Mouse (Mus musculus): ENCODE measurements around the gene Krt2.

The Krt2 gene

DNA sequence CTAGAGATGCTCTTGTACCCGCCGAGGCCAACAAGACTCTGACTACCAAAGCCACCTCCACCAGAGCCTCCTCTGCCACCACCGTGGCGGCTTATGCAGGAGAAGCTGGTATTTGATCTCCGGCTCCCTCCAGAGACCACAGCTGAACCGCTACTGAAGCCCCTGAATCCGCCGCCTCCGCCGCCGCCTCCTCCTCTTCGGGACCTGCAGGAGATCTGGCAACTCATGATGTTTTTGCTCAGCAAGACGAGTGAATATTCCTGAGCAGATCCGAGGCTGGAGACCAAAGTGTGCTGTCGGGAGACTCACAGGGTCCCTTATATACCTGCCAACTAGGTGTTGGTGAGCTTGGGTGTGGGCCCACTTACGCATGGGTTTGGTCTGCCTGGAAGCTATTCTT is at the start of gene Krt2:
Krt2 (minus strand) TSS at position 295 of the 400 bp plus-strand sequence.
- no peak for DNase-seq

DNA sequence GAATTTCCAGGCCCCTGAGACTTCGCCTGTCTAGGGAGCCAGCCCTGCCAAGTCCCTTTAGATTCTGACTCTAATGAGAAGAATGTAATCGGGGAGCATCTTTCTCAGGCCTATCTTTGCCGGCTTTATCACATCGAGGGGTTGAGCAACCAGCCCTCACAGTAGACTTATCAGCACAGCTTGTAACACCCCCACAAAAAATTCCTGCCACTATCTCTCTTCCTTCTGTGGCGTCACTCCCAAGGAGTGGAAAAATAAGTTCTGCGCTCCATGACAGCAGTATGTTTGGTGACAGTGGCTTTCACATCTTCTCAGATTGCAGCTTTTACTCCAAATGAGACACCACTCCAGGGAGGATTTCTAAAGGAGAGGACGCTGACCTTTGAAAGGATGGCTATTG is 48.8 kb upstream of the Krt2 start:
- no peak for DNase-seq

- peak; percentile 25 for DNase-seq
Measured at GRCm38 (mm10) chr15:101860421-101861130, 42.6 kb upstream of the Krt2 start.

- DNase-seq: peak; percentile 67
Measured at GRCm38 (mm10) chr15:101859735-101860170, 41.8 kb upstream of the Krt2 start.

- peak; percentile 12 for DNase-seq
Measured at GRCm38 (mm10) chr15:101858673-101859425, 40.9 kb upstream of the Krt2 start.

DNA sequence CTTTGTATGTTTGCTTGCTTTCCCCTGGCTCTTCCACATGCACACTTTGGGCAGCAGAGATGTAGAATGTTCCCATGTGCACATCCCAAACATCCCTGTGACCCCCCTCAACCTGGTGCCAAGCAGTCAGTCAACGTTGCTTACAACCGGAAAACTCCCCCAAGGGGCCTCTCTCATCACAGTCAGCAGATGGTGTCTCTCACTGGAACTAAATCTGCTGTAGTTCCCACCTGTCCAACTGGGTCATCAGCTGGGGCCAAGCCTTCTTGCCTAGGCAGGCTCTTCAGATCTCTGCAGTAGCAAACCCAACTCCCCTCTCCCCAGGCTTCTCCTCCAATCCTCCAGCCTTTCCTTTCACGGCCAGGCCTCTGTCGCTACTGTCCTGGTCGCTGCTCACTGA is 38.7 kb upstream of the Krt2 start:
- no peak for DNase-seq

DNA sequence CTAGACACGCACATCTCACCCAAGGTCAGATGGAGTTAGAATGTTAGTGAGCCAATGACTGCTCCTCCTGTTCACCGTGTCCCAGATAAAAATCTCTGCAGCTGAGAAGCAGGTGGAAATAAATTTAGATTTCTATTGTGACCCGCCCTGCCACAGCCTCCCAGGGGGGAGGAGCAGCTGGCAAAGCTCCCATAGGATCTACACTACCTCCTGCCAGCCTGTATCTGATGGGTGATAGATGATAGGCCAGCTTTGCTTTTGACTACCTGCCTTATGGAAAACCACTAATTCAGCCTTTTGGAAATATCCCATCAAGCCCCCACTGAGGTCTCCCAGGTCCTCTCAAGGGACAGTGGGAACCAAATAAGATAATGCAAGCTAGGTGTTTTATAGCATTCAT is 37.8 kb upstream of the Krt2 start:
- DNase-seq: no peak

GRCm38 (mm10) chr15:101854294-101854693 is 36.3 kb upstream of the Krt2 start:
- no peak for DNase-seq

DNA sequence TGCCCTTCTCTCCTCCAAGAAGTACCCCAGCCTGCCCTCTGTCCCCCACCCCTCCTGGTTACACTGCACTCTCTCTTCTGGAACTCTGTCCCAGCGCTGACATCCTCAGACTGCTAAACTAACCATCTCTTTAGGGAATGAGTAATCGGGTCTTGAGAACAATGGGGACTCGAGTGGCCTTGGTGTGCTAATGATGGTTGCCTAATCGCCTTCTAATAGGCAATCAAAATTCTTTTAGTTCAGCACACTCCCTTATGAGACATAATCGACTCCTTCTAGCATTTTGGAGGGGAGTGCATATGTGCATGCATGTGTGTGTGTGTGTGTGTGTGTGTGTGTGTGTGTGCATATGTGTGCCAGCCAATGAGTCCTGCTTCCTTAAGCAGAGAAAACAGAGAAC is 34.6 kb upstream of the Krt2 start:
- no peak for DNase-seq

DNA sequence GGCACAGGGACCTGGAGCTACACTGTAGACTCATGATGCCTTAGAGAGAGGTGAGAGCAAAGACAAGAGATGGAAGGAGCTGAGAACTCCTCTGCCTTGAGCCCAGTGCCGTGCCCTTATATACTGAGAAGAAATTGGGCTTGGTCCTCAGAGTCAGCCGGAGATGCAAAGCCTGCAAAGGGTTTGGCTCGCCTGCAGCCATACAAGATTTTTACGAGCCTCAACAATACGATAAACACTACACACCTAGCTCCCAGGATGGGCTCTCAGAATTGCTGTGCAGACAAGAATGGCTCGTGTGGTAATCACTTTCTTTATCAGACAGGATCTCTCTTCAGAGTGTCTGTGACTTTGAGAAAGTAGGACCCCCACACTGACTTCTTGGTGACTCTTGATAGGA is 32.7 kb upstream of the Krt2 start, which contains the start of gene Krt1:
Krt1 (minus strand) TSS at position 101 of the 400 bp plus-strand sequence.
- DNase-seq: no peak

GRCm38 (mm10) chr15:101845971-101846403 is 28.0 kb upstream of the Krt2 start:
- peak; percentile 60 for DNase-seq

GRCm38 (mm10) chr15:101843192-101843591 is 25.2 kb upstream of the Krt2 start:
- no peak for DNase-seq

GRCm38 (mm10) chr15:101834784-101835328 is 16.9 kb upstream of the Krt2 start:
- DNase-seq: no peak

- DNase-seq: no peak
Measured at GRCm38 (mm10) chr15:101833131-101833530, 15.2 kb upstream of the Krt2 start.

DNA sequence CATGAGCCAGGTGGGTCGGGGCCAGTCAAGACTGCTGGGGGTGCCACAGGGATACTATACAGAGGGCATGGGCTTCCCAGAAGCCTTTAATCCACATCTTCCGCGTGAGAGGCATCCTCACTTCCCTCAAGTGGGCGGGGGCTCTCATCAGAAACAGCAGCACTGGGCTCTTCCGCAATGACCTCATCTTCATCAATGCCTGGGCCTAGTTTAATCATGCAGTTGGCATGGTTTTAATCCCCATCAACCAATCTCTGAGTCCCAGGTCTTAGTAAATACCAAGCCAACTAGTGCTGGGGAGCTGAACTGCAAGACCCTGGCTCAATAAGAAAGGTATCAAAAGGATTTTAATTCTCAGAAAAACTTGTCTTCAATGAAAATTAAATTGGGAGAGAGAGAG is 11.5 kb upstream of the Krt2 start:
- DNase-seq: no peak

- no peak for DNase-seq
Measured at GRCm38 (mm10) chr15:101821786-101822185, 3.8 kb upstream of the Krt2 start.

GRCm38 (mm10) chr15:101803052-101803822 is 14.7 kb downstream of the Krt2 start:
- no peak for DNase-seq

DNA sequence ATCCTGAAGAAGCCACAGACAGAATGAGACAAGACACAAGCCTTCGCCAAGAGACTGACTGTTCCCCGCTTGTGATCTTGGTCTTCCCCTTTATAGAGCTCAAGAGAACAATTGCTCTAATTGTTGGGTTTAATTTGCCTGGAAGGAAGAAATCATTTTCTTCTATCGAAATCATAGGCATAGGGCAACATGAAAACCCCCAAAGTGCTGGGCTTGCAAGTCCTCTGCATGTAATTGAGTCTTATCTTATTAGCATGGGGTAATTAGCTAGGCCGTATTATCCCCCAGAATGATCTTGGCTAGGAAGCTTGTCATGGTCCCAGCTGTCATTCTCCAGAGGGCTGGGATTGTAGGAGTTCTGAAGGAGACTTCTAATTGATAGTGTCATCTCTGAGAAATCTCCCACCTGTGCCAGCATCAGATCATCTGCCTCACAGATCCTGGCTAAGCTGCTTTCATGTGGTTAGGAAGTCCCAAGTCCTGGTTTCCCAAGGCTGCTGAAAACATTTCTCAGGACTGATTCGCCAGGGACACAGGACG is 15.6 kb downstream of the Krt2 start, which contains the start of gene Krt73:
Krt73 (minus strand) TSS at position 51 of the 540 bp plus-strand sequence.
- DNase-seq: no peak

- DNase-seq: no peak
Measured at GRCm38 (mm10) chr15:101790867-101791266, 27.1 kb downstream of the Krt2 start.

- DNase-seq: no peak
Measured at GRCm38 (mm10) chr15:101786360-101786759, 31.6 kb downstream of the Krt2 start, which contains the start of gene Krt72. Krt72 (minus strand) TSS chr15:101786460.

- no peak for DNase-seq
Measured at GRCm38 (mm10) chr15:101773420-101773819, 44.5 kb downstream of the Krt2 start.

GRCm38 (mm10) chr15:101772711-101773081 is 45.3 kb downstream of the Krt2 start:
- peak; percentile 92 for DNase-seq

Measured in kidney, postnatal 10 days (tissue).